Mouse (Mus musculus) liver, adult 2 months (tissue): Measurements from ENCODE around the gene Cd164.

ENCODE experiments used
- CTCF ChIP-seq: fragments of 200-500 bp; IDR thresholded peaks from 2 replicates; pipeline ENCODE4 v1.5.1; 2011; ENCODE audit warnings: low read depth, low read length, control low read depth
- POLR2A ChIP-seq: fragments of 200-500 bp; IDR thresholded peaks from 2 replicates; pipeline ENCODE4 v1.6.1; 2011; ENCODE audit warnings: low read length, control low read depth; ENCODE audit not compliant: insufficient read depth; ENCODE audit errors: extremely low read depth

- TF ChIP-seq CTCF, result no peak
- TF ChIP-seq POLR2A, result no peak
These were observed 26.1 kb downstream of the Cd164 start for GRCm38 (mm10) chr10:41545224-41545755.
